Mouse (Mus musculus): ENCODE measurements around the gene Map10.

DNA sequence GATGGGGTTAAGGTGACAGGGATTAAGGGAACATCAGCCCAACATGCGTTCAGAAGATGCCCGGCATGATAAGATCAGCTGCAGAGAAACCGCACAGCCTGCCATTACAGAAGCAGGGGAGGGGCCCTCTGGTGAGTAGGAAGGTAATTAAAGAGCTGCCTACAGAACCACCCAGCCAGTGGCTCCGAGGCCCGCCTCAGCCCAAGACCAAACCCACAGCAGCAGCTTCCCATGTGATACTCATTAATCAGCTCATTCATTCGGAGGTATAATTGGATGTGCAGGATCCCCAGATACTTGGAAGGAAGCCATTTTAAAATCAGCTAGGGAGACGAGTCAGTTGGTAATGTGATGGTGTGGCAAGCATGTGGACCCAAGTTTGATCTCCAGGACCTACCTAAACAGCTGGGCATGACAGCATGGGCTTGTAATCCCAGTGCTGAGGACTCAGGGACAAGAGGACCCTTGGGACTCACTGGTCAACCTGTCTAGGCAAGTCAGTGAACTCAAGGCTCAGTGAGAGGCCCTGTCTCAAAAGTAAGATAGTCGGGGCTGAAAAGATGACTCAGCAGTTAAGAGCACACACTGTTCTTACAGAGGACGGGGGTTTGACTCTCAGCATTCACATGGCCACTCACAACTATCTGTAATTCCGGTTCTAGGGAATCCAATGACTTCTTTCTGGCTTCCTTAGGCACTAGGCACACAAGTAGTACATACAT, 23.7 kb upstream of the Map10 start:
- no peak for TF ChIP-seq POLR2A (IDR thresholded peaks at IDR 0.05; ENCODE audit: insufficient read length, low read depth)
- no peak for TF ChIP-seq CEBPB (IDR thresholded peaks at IDR 0.05; ENCODE audit: insufficient read depth, poor library complexity, severe bottlenecking)
- no peak for TF ChIP-seq E2F4 (IDR thresholded peaks at IDR 0.05; ENCODE audit: insufficient read depth)
- TF ChIP-seq TCF3 (IDR thresholded peaks at IDR 0.05; ENCODE audit: insufficient read length, low read depth) = no peak
- TF ChIP-seq POLR2AphosphoS2 (IDR thresholded peaks at IDR 0.05; ENCODE audit: insufficient read length, low read depth) = no peak
- TF ChIP-seq MYOD1 (IDR thresholded peaks at IDR 0.05; ENCODE audit: control insufficient read depth in 1 of 3, insufficient read length in 2 of 3, low read depth in 2 of 3) = no peak
- no peak for TF ChIP-seq MAX (IDR thresholded peaks at IDR 0.05; ENCODE audit: low read depth)
- TF ChIP-seq MYOG (IDR thresholded peaks at IDR 0.05; ENCODE audit: control insufficient read depth in 1 of 3, insufficient read depth in 1 of 3, insufficient read length in 2 of 3, low read depth in 2 of 3) = no peak
- no peak for TF ChIP-seq REST (IDR thresholded peaks at IDR 0.05; ENCODE audit: insufficient read depth, insufficient read length)
- TF ChIP-seq USF1 (IDR thresholded peaks at IDR 0.05; ENCODE audit: low read depth) = no peak

All from myocyte (in vitro differentiated cells).